Mouse (Mus musculus): ENCODE results near the gene Olfr215.
"Not testable (repeated sequence)": the region's sequence is repeated elsewhere in the genome, so short reads cannot be mapped to it uniquely, and the experiment has no call there.

Olfr215 gene

DNA sequence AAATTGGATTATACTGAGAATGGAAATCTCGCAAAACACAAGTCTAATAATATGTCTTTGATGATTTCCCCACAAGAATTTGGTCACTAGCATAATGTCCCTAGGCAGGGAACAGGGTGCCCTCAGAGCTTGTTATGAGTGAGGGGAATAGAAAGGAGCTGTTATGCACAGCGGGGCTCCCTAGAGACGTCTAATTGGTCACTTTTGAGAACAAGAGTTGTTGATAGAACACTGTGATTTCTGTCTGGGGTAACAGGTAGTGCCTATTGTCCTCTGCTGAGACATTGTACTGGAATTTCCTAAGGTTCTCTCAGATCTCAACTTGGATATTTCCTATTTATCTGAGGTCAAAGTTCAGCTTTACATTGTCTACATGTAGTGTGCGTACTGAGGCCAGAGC, at the start of gene Olfr215:
Gene Olfr215, minus strand, starts transcription at position 101 of the 400 bp plus-strand sequence.
- DNase-seq (ENCODE audit: low spot score) = no peak

DNA sequence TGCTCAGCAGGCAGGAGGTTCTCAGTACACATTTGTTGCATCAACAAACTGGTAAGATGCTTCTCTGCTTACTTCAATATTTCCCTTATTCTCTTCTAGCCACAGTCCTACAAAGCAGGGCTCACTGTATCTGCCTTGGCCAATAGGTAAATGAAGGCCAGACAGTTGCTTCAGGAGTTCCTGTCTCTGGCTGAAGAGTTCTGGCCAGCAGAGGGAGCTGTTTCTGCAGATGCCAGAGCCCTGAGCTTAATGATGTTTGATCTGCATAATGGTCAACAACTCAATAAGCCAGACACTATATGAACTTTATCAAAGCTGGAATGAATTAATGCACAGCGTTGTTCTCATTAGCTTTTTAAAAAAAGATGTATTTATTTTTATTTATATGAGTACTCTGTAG, 48.1 kb upstream of the Olfr215 start:
- peak; percentile 43 for DNase-seq (ENCODE audit: low spot score)

DNA sequence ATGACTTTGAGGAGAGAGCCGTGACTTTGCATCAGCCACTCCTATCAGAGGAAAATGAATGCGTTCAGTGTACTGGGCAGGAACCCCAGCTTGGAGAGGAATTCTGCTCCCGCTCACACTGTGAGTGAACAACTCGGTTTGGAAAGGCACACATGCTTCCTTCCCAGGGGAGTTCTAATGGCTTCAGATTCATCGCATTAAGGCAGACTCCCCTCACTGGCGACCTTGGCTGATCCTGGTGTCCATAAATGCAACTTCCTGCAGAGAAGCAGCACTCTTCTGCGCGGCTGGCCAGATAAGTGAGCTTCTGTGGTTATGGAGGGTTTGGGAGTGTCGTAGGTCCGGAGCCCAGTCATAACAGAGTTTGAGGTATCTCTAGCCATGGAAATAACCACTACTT, 45.8 kb upstream of the Olfr215 start:
- DNase-seq (ENCODE audit: low spot score) = no peak

DNA sequence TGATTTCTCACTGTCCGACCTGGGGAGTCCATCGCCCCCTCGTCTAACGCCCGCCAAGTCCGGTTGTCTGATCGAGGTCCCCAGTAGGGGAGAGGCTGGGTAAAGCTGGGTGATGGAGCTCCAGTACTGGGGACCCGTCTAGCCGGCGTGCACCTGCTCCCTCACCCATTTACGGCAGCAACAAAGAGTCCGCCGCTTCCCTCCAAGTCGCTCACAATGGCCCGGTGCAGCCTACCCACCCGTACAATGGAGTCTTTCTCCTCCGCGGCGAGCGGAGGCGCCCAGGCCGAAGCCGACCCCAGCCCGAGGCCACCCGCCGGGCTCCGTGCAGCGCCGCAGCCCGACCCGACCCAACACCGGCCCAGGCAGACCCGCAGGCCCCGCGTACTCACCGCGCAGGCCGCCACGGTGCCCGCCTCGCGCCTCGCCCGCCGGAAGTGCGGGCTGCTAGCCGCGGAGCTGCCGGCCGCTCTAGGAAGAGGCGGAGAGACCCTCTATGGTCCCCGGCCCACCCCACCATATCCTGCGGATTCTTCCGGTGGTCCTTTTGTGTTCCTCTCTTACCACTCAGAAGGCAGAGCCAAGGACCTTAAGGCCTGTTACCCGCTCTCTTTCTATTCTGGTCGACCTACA, 44.7 kb upstream of the Olfr215 start, which contains the start of gene Zfp422:
Gene Zfp422, minus strand, starts transcription at position 461 of the 633 bp plus-strand sequence.
- peak; percentile 49 for DNase-seq (ENCODE audit: low spot score)

DNA sequence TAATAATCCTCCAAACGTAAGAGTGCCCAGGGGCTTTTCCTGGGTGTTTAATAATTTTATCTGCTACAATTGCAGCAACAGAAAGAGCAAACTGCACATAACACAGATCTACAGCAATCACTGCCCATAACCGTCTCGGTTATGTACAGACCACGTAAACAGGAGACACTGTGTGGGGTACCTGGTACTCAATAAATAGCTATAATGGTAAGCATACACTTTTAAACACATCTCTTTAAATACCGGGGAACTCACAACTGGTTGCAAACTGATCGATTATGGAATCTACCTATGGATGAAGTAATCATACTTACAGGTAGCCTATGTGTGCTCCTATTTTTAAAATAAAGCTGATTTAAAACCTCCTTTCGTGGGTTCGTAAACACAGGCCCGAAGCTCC, 44.1 kb upstream of the Olfr215 start:
- DNase-seq (ENCODE audit: low spot score) = no peak

DNA sequence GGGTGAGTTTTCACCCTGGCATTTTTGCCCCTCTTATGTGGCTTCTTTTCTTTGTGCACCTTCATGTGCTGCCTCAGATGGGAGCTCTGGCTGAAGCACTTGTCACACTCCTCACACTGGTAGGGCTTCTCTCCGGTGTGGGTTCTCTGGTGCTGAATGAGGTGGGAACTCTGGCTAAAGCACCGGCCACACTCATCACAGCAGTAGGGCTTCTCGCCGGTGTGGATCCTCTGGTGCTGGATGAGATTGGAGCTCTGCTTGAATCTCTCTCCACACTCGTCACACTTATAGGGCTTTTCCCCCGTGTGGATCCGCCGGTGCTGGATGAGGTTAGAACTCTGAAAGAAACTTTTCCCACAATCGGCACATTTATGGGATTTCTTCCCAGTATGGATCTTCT, 42.4 kb upstream of the Olfr215 start:
- not testable (repeated sequence) for DNase-seq (ENCODE audit: low spot score)

DNA sequence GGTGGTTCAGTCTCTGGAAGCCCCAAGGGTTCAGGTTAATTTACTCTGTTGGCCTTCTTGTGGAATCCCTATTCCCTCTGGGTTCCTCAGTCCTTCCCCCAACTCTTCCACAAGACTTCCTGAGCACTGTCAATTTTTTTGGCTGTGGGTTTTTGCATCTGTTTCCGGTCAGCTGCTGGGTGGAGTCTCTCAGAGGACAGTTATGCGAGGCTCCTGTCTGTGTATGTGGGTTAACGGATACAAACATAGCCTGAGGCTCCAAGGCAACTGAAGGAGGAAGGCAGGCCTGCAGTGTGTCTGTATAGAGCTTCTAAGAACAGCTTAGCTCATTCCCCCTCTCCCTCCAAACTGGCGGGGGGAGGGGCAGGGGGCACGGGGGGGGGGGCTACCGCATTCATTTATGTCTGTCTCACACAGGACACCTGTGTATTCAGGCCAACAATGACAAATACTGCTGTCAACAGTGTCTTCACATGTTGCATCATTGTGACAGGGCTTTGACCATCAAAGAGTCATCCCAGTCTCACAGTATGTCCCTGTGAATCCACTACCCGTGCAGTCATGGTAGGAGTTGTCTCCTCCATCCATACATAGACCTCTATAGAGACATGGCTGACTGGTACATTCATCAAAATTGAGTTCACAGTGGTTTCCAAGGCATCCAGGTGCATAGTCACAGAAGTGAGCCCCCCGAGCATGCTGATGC, 37.5 kb upstream of the Olfr215 start:
- no peak for DNase-seq (ENCODE audit: low spot score)

DNA sequence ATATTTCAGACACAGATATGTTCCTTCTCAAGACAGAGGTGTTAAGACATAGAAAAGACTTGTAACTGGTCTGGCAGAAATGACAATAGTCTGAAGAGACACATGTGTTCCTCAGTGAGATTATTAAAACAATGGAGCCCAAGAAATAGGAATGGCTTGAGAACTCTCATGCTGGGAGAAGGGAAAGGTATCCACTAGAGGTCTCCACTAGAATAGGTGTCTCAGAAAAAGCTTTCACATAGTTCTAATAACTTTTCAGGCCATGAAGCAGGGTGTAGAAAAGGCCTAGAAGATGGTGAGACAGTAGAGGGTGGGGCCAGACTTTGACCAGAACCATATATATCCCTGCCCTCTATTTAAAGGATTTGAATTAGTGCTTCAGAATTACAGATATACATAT, 34.1 kb upstream of the Olfr215 start:
- no peak for DNase-seq (ENCODE audit: low spot score)

DNA sequence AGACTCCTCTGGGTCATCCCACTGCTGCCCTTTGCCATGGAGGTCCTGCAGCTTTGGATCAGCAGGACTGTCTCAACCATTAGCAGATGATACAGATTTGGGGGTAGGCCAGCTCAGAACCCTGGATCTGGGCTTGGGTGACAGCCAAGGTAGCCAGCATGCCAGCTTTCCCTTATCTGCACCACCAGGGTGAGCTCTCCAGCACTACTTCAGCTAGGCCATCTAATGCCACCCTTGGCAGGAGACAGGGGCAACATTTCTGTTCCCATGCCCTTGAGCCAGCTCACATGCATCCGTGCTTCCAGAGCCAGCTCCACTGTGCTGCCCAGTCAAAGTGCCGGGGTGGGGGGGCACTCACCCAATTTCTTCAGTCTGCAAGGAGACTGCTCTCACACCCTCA, 31.7 kb upstream of the Olfr215 start:
- no peak for DNase-seq (ENCODE audit: low spot score)

DNA sequence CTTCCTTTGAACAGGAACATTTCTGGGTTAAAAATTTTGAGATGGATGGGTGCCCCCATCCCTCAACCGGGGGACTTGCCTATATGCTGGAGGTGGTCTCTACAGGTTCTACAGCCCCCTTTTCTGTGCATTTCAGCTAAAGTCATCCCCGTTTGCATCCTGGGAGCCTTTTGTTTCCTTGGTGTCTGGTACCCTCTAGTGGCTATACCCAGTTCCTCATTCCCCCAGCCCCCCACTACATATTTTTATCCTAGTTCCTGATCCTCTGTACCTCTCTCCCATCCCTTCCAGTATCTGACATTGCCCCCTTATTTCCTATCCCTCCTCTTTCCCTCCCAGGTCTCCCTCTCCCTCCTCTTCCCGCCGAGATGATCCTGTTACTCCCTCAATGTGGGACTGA, 23.2 kb upstream of the Olfr215 start:
- DNase-seq (ENCODE audit: low spot score) = no peak

DNA sequence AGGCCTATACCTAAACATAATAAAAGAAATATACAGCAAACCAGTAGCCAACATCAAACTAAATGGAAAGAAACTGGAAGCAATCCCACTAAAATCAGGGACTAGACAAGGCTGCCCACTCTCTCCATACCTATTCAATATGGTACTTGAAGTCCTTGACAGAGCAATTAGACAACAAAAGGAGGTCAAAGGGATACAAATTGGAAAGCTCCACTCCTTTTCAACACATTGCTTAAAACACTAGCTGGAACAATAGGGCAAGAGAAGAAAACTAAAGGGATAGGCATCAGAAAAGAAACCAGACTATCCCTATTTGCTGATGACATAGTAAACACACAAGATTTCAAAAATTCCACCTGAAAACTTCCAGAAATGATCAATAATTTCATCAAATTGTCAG, 17.0 kb upstream of the Olfr215 start:
- DNase-seq (ENCODE audit: low spot score) = not testable (repeated sequence)

DNA sequence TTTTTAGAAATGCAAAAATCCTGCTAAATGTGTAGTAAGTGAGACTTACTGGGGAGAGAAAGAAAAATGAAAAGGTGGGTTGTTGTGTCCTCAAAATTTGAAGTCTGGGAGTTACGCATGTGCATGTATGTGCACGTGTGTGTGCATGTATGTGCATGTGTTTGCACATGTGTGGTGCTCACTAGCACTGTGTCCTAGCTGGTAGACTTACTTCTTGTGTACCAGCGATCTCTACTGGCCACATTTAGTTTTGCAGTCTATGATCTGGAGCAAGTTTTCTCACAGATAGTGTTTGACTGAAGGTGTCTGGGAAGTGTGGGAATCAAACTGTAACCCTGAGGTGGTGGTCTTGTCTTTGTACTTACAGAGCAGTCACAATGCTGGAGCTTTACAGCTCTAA, 14.2 kb downstream of the Olfr215 start:
- no peak for DNase-seq (ENCODE audit: low spot score)

DNA sequence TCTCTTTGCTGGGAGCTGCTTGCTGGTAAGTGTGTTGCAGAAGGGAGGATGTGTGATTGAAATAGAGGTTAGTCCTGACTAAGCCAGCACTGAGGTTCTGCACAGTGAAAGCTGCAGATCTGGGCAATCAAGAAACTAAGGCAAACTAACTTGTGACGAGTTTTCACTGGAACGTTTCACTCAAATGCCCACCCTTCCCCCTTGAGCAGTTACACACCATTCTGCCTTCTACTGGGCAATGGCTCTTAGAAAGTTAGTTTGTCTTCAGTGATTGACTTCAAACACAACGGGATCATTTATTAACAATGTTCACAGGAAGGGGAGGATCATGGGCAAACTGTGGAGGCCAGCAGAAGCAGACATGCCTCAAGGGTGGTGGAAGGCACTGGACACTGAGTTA, 29.0 kb downstream of the Olfr215 start:
- no peak for DNase-seq (ENCODE audit: low spot score)

DNA sequence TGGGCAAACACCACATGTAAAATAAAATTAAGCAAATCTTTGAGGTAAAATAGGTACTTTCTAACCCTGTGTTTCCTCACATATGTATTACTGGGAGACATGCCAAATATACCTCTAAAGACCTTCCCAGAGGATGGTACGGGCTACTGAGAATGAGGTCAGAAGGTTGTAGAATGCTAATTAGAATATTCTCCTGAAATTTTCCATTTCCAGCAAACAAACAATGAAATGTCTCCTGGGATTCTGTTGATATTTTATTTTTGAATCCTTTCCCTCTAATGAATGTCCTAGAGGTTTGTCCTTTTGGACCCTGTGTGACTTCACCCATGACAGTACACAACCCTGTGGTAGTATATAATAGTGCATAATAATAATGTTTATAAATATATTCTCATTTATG, 30.1 kb downstream of the Olfr215 start, which contains the start of gene Olfr214:
Gene Olfr214, plus strand, starts transcription at position 301 of the 400 bp plus-strand sequence.
- no peak for DNase-seq (ENCODE audit: low spot score)

DNA sequence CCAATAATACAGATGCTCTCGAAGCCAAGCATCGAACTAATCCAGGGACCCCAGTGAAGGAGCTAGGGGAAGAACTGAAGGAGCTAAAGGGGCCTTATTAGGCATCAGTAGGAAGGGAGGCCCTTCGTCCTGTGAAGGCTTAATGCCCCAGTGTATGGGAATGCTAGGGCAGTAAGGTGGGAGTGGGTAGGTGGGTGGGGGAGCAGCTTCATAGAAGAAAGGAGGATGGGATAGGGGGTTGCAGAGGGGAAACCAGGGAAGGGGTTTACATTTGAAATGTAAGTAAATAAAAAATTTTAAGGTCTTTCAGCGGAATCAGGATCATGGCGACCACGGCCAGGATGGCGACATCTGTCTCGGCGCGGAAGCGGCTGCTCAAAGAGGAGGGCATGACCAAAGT, 33.2 kb downstream of the Olfr215 start, which contains the start of gene Gm5580:
Gene Gm5580, plus strand, starts transcription at position 301 of the 400 bp plus-strand sequence.
- DNase-seq (ENCODE audit: low spot score) = not testable (repeated sequence)

DNA sequence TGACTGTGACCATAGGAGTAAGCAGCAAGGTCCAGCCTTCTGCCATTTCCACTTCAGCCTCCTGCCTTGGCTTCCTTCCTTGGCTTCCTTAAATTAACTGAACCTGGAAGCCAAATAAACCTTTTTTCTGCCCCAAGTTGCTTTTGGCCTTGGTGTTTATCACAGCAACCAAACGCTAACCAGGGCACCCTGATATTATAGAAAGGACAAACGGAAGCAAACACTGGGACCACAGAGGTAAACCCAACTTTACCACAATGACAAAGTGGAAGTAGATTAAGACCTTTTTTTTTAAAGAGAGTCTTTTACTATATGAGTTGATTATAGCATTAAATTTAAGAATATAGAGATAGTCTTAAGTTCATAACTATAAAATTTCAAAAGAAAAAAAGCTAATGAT, 41.5 kb downstream of the Olfr215 start:
- DNase-seq (ENCODE audit: low spot score) = no peak

DNA sequence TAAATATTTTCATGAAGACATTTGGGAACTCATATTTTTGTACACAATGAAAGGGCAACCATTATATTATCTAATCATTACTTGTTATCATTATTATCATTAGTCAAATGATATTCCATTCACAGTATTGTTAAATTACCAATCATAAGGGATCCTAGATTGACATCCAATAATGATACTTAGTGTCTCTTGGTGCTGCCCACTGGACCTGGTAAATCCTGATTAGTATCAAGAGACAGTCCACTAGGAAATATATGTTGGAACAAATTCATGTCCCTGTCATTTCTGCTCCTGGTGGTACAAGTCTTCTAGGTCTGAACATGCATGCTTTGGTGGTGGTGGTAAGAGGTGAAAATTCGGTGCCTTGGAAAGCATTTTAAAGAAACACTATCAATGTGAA, 45.8 kb downstream of the Olfr215 start, which contains the start of gene Olfr213:
Gene Olfr213, plus strand, starts transcription at position 301 of the 400 bp plus-strand sequence.
- no peak for DNase-seq (ENCODE audit: low spot score)

All from ovary, adult 18-20 months (tissue).